Mouse (Mus musculus) embryo, embryonic 10.5 days (tissue): ENCODE data around the gene Map3k7.
A peak's percentile ranks its signal among the peaks of the same experiment; 100 is the strongest.

Source experiments
- DNase-seq: peaks from one replicate; pipeline ENCODE4 v3.0.0-alpha.2; 2015; ENCODE audit warnings: low spot score

The Map3k7 gene

DNA sequence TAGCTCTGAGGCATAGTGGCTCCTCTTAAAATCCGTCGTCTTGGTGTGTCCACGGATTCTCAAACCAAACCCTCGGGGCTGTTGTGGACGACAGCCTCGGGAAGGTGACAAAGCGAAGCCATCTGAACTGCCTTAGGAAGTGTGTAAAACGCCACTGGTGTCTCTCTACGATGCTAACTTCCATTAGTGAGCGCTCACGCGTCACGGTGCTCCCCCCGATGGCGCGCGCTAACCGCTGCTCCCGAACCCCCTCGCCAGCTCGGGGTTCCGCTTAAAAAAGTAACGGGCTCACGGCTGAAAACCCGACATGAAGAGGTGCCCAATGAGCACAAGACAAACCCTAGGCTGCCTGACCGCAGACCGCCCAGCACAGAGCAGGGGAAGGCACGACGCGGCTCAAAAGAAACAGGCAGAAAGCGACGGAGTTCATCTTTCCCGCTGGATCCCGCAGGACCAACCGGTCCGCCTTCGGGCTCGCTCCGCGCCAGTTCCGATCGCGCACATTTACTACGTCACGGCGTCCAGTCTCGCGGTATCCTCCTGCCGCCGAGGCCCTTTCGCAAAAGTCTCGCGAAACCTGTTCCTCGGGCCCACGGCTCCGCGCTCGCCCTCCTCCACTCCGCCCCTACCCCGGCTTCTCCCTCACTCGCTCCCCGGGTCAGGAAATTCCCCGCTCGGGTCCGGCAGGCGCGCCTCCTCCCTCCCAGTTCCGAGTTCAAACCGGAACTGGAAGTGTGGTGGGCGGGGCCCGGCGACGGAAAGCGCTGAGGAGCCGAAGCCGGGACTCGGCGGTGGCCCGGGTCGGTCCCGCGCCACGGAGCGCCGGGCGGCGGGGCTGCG is at the start of gene Map3k7:
TSS of gene Map3k7 (plus strand) at position 744 of the 840 bp plus-strand sequence.
- peak; percentile 96 for DNase-seq

GRCm38 (mm10) chr4:31915114-31915513 is 48.8 kb upstream of the Map3k7 start:
- DNase-seq, result no peak

GRCm38 (mm10) chr4:31918717-31919116 is 45.2 kb upstream of the Map3k7 start:
- DNase-seq, result no peak

DNA sequence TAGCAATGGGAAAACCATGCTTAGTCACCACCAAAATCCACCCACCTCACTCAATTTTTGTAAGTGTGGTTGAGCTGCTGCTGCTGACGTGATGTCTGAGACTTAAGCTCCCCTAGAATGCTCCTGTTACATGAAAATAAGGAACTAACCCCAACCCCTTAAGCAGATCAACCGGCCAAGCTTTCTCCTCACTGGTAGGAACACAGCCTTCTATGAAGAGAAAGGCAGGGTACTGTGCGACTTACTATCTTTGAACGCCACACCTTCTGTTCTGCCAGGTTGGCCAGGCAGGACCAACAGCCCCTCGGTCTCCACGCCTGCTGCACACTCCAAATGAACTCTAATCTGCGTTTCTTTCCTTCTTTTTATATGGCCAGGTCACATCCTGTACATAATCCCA is 41.7 kb upstream of the Map3k7 start:
- DNase-seq, result no peak

DNA sequence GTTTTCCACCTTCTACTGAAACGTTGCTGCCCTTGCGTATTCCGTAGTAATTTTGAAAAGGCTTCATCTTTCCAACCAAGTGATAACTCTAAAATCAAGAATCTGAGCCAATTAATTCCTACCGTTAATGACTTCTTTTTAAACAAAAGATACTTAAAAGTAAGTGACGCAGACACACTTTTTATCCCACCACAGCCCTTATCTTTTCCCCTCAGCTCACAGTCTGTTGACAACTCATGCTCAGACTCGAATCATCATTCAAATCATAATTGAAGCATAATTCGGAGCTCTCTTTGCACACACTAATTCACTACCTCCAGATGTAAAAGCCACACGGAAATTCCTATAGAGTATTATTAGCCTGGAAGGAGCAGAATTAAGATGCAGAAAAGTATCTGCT is 40.5 kb upstream of the Map3k7 start:
- no peak for DNase-seq

DNA sequence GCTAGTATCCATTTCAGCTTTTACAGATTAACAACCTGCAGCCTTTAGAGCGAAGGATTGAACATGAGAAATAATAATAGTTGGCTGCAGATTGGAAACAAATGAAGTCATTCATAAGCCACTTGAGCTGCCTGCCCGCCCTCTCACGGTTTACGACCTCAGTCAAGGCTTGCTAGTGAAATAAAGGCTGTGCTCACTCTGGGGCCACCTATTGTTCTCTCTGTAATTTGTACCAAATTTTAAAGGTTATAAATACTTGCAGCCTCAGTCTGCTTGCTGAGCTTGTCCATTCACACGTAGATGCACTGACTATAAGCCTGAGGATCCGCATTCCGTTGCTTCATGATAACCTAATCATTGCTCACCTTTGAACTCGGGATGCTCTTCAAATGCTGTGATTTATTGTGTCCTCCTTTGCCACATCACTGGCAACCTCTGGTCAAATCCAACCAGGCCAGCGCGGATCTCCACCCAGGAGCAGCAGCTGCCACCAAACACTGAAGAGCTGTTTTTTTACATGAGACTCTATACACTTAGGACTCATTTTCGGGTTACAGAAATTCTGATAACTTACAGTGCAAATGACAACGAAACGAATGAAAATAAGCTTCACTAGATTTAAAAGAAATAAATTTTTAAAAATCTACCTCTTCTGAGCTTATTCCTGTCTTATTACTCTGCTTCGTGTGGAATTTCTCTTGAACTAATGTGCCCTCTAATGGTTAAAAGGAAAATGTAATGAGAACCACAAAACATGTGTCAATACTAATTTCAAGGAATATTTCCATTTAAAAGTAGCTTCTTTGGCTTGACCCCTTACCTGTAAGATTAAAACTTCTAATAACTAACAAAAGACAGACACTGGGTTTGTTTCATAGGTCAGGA is 39.4 kb upstream of the Map3k7 start:
- peak; percentile 65 for DNase-seq

DNA sequence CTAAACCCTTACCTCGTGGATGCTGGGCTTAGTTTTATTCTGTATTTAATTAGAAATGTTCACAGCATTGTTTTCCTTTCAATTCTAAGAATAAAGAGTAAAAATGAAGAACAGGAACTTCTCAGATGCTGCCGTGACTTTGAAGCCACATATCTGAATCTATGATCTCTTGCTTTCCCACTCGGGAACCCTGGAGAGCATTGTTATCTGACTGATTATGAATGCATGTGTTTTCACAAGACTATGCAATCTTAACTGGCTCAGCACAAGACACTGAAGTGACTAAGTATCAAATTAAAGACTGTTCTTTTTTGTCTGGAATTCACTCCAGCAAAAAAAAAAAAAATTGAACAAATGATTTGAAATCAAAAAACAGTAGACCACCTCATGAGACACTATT is 30.7 kb upstream of the Map3k7 start:
- no peak for DNase-seq

DNA sequence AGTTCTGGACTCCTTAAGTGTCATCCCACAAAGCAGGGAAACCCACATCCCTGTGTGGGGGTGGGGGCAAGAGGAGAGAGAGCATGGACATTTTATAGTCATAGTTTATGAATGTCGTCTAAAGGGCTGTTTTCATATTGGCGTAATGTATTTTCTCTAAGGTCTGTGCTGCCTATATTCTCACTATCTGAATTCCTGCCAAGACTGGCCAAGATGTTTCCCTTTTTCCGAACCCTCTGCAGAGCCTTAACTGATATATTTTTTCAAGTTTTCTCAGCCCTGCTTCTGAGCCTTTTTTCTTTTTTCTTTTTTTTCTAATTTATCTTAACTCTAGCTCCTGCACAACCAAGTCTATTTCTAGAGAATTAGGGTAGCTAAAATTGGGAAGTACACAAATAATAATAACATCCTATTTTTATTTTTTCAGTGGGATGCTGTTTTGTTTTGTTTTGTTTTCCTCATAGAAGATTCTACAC is 28.0 kb upstream of the Map3k7 start:
- DNase-seq, result no peak

DNA sequence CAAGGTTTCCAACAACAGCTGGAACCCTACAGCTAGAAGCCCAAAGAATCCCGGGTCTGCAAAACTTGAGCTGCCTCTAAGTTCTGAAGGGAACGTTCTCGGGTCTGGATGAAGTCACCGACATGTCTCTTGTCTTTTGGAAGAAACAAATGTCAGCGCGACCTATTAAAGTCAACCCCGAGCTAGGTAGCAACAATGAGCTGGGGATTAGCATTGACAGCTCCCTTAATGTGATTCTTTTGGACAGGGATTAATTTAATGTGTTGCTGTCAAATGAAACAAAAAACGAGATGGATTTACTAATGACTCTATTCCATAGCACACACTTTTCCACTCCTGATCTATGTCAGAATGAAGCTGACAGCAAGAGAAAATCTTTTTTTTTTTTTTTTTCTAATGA is 27.5 kb upstream of the Map3k7 start:
- peak; percentile 67 for DNase-seq

GRCm38 (mm10) chr4:31936911-31937375 is 27.0 kb upstream of the Map3k7 start:
- peak; percentile 34 for DNase-seq

- DNase-seq, result peak; percentile 59
Measured at GRCm38 (mm10) chr4:31937376-31938281, 26.3 kb upstream of the Map3k7 start.

- peak; percentile 93 for DNase-seq
Measured at GRCm38 (mm10) chr4:31938416-31939106, 25.3 kb upstream of the Map3k7 start.

DNA sequence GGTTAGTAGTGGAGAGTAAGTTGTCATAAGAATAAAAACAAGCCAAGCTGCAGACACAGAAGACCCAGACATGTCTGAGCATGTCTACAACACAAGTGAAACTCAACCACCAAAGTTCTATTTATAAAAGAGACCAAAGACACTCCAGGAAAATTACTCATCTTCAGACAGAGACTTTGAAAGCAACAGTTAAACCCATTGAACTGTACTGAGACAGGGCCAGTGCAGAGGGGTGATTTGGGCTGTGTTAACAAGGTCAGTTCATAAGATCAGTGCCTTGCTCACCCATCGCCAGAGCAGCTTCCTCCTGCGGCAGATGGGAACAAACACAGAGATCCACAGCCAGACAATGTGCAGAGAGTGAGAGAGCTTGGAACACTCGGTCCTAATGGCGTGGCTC is 22.3 kb upstream of the Map3k7 start:
- no peak for DNase-seq

DNA sequence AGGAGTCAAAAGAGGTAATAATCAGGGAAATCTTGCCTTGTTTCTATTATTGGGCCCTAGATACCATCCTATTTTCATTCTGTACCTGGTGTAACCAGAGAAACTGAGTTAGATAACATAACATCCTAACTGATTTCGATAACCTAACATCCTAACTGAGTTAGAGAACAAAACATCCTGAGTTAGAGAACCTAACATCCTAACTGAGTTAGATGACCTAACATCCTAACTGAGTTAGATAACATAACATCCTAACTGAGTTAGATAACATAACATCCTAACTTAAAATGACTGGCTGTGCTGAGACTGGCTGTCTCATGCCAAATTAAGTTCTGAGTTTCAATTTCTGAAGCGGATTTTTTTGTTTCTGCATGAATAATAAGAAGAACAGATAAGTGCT is 20.9 kb upstream of the Map3k7 start:
- no peak for DNase-seq

DNA sequence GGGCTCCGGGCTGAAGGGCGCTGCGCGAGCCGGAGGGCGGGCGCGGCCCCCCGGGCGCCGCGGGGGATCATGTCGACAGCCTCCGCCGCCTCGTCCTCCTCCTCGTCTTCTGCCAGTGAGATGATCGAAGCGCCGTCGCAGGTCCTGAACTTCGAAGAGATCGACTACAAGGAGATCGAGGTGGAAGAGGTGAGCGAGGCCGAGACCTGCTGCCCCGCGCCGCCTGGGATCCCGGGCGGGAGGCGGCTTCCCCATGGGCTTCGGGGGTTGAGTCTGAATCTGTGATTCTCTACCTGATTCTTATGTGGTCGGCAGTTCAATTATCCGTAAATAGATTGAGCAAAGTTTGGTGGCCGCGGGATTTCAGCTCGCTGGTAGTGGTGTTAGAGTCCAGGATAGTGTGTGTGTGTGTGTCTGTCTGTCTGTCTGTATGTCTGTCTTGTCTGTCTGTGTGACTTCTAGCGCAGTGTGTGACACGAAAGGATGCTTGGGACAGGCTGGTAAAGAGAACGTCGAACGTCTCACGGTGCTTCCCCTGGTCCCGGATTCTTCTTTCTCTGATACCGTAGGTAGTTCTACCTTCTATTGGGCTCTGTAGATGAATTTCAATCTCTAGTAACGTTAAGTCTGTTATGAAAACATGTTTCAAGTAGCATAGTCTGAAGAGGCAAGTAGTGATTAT is 438 bp downstream of the Map3k7 start:
- DNase-seq, result peak; percentile 27

GRCm38 (mm10) chr4:31965208-31965607 is 1.3 kb downstream of the Map3k7 start:
- DNase-seq, result no peak

- DNase-seq, result no peak
Measured at GRCm38 (mm10) chr4:31971437-31971836, 7.5 kb downstream of the Map3k7 start.

- peak; percentile 14 for DNase-seq
Measured at GRCm38 (mm10) chr4:31972181-31972580, 8.3 kb downstream of the Map3k7 start.

DNA sequence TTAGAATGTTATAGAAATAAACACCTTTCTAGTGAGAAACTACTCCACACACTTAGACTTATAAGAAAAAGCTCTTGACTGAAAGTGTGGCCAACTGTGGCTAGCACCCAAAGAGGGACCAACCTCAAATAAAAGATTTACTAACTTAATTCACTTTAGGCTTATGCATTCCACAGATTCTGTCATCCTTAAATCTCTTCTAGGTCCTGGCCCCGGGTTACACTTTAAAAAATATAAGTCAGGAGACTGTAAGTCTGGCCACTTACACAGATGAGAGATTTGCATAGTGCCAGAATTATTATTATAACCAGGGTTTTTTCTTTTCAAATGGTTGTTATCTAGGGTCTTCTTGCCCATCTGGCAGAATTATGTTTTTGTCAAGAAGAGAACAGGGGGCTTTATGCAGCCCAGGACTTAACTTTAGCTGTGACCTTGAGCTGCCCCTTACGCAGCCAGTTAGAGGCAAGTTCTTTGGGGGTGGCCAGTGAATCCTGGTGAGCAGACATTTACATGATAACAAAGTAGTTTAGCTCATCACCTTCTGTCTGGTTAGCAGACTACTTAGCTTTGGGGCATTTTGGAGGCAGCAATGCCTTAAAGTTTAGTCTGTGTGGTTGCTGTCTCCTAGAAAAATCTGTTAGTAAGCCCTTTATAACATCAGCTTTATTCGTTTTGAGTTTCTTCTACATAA is 11.5 kb downstream of the Map3k7 start:
- no peak for DNase-seq

DNA sequence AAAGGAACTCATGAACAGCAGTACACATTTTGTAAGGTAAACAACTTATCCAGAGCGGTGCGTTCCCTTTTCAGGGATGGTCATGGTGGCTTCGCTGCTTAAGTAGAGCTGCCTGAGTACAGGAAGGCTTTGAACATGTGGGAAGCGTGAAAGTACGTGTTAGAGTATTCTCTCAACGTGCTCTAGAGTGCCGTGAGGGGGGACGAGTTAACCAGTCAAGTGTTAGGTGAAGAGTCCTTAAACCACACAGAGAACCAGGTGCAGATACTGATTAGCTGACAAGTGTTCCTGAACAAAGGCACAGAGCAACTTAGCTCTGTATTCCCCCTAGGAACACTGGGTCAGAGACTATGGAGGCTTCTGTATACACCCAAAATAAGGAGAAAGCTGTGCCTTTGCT is 18.0 kb downstream of the Map3k7 start:
- DNase-seq, result no peak
